Mouse (Mus musculus) liver, adult 2 months (tissue): ENCODE results near the gene Dmrta2. TPM values are rescaled to one million over a fixed set of nuclear protein-coding genes. Genes with fewer than 3 reads are reported as not detected.

Source experiments
- DNase-seq: peaks from one replicate; pipeline ENCODE4 v3.0.0-alpha.2; 2011; ENCODE audit warnings: low read depth, low spot score; ENCODE audit errors: extremely low read depth
- H3K27ac ChIP-seq: fragments of 200-500 bp; replicated peaks from 2 replicates; pipeline ENCODE4 v1.5.1; 2012; ENCODE audit warnings: low read depth, mild to moderate bottlenecking, control low read depth, inconsistent platforms, low read length; ENCODE audit not compliant: insufficient read depth
- H3K27me3 ChIP-seq: fragments of 200-500 bp; 2 replicates; pipeline ENCODE4 v1.6.1; 2012; ENCODE audit warnings: mild to moderate bottlenecking, moderate library complexity, low read length, inconsistent platforms; ENCODE audit not compliant: control insufficient read depth, insufficient read depth
- H3K36me3 ChIP-seq: fragments of 200-500 bp; 2 replicates; pipeline ENCODE4 v1.6.1; 2012; ENCODE audit warnings: low read length, inconsistent platforms; ENCODE audit not compliant: control insufficient read depth, insufficient read depth
- H3K4me1 ChIP-seq: fragments of 200-500 bp; 2 replicates; pipeline ENCODE4 v1.6.1; 2011; ENCODE audit warnings: low read length; ENCODE audit not compliant: control insufficient read depth, insufficient read depth
- H3K4me3 ChIP-seq: fragments of 200-500 bp; 2 replicates; pipeline ENCODE4 v1.5.1; 2011; ENCODE audit warnings: low read depth, mild to moderate bottlenecking, control low read depth, low read length, moderate library complexity; ENCODE audit not compliant: insufficient read depth
- H3K79me2 ChIP-seq: fragments of 200-500 bp; 2 replicates; pipeline ENCODE4 v1.6.1; 2012; ENCODE audit warnings: inconsistent platforms, mild to moderate bottlenecking, low read length, moderate library complexity; ENCODE audit not compliant: control insufficient read depth, insufficient read depth
- H3K9ac ChIP-seq: fragments of 200-500 bp; 2 replicates; pipeline ENCODE4 v1.6.1; 2012; ENCODE audit warnings: low read depth, mild to moderate bottlenecking, control low read depth, inconsistent platforms, low read length
- CTCF ChIP-seq: fragments of 200-500 bp; IDR thresholded peaks from 2 replicates; pipeline ENCODE4 v1.5.1; 2011; ENCODE audit warnings: low read depth, low read length, control low read depth
- POLR2A ChIP-seq: fragments of 200-500 bp; IDR thresholded peaks from 2 replicates; pipeline ENCODE4 v1.6.1; 2011; ENCODE audit warnings: low read length, control low read depth; ENCODE audit not compliant: insufficient read depth; ENCODE audit errors: extremely low read depth
- WGBS: fragments of 180-500 bp; shearing (Covaris S2); methylation state at CpG from one replicate; pipeline ENCODE4 v1.1.7; 2018; 5-methylcytosine and 5-hydroxymethylcytosine counted together
- polyA plus RNA-seq: library from polyadenylated mRNA; depleted of rRNA; stranded (reverse); fragments of >200 nt; gene quantifications from 2 replicates; pipeline ENCODE4 v1.2.3, GENCODE M21; 2012
- total RNA-seq: library from RNA; depleted of rRNA; stranded (reverse); fragments of >200 nt; gene quantifications from 2 replicates; pipeline ENCODE4 v1.2.3, GENCODE M21; 2014

Dmrta2 gene
- total and polyA plus RNA-seq, 2 experiments = 0.02 TPM; not detected in 1

DNA sequence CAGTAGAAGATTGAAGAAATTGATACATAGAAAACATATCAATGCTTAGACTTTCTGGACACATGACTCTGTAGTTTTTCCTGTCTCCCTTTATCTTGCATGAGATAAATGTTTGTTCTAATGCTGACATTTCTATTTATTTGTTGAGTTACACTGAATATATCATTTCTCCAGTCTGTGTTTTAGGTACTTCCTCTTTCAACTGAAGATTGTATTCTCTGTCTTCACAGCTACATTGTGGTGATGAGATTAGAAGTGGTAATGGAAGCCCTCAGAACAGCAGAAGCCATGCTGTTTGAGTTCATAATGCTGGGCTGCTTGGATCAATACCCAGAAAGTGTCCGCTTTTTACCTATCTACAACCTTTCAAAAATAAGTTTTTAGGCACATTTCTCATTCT is 32.3 kb upstream of the Dmrta2 start:
- no peak for TF ChIP-seq POLR2A
- no peak for TF ChIP-seq CTCF
- H3K9ac ChIP-seq = no peak overlapping the region
- WGBS = 100% methylated on average over 1 of the region's 1 CpGs
- H3K27me3 ChIP-seq = no peaks in the 10 kb centered on the region
- no peak for DNase-seq
- no peak overlapping the region for H3K4me3 ChIP-seq
- H3K79me2 ChIP-seq = no peaks in the 10 kb centered on the region
- peaks cover 8% of the 10 kb centered on the region for H3K36me3 ChIP-seq
- H3K27ac ChIP-seq = no peak overlapping the region
- H3K4me1 ChIP-seq = no peaks in the 10 kb centered on the region

DNA sequence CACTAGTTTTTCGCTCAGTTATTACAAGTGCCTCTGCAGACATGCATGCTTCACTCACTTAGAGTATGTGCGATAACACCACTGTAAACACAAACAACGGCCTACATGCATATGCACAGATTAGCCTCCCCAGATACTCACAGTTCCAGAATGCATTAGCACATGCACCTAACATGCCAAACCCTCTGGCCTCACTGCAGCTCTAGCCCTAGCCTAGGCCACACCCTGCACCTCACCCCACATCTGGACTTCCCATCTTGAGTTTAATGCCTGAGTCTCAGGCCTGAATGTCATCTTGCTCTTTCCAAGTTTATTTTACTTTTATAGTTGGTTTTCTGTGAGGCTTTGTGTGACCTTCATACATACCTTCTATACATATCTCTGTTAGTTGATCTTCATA is 28.5 kb upstream of the Dmrta2 start:
- Histone ChIP-seq H3K4me3 (no peak overlapping the region), H3K4me1 (no peaks in the 10 kb centered on the region), H3K9ac (no peak overlapping the region), H3K36me3 (peaks cover 14% of the 10 kb centered on the region), H3K79me2 (no peaks in the 10 kb centered on the region), H3K27ac (no peak overlapping the region), H3K27me3 (no peaks in the 10 kb centered on the region)
- WGBS = 98% methylated on average over 3 of the region's 3 CpGs
- no peak for TF ChIP-seq CTCF
- TF ChIP-seq POLR2A = no peak
- DNase-seq = no peak

DNA sequence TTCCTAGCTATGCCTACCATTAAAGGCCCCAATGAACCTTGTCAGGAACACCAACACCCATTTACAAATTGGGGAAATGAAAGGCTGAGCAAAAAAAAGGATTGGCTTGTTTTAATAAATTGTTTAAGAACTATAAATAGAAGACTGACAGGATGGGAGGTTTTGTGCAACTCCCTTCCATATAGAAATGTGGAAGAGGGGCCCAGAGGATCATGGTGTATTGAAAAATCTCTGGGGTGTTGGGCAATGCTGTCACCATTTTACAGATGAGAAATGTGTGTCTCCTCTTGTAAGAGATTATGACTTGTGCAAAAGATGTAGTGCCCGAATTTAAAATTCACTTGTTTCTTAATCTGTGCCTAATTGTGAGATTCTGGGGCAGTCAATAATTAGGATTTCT is 24.3 kb upstream of the Dmrta2 start:
- DNase-seq = no peak
- WGBS = 90% methylated on average over 1 of the region's 1 CpGs
- no peaks in the 10 kb centered on the region for H3K27me3 ChIP-seq
- H3K36me3 ChIP-seq = peaks cover 6% of the 10 kb centered on the region; the same call in 1 of the 2 replicates
- no peaks in the 10 kb centered on the region for H3K4me1 ChIP-seq
- TF ChIP-seq POLR2A (no peak), CTCF (no peak)
- no peak overlapping the region for H3K9ac ChIP-seq
- no peaks in the 10 kb centered on the region for H3K79me2 ChIP-seq
- H3K27ac ChIP-seq = no peak overlapping the region
- H3K4me3 ChIP-seq = no peak overlapping the region

DNA sequence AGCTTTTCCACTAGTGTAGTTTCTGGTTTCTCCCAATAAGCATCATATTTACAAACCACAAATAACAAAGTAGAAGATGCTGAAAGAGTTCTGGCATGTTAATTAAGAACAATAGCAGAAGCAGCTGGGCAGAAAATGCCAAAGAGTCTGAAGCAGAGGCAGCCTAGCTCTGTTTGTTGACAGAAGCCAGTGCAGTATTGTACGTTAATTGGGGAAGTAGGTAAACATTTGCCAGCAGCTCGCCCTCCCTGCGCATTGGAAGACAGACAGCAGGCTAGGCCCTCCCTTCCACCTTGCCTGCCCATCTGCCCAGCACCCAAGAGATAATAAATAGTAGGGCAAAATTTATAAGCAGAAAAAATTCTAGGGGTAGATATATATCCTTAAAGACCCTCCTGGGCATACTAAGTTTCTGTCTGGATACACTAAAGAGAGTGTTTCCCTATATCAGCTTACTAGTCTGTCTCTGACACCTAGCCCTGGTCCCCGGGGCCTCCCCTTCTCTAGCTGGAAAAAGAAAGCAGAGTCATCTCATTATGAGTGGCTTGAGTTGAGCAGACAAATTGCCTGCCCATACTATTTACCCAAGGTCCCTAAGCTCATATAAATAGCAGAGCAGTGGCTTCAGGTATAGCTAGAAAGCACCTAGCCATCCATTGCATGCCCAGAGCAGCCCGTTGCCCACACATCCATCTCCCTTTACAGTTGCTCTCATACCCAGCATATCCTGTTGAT is 17.5 kb upstream of the Dmrta2 start:
- TF ChIP-seq POLR2A (no peak), CTCF (no peak)
- DNase-seq = no peak
- Histone ChIP-seq H3K4me3 (no peak overlapping the region), H3K79me2 (no peaks in the 10 kb centered on the region), H3K4me1 (no peaks in the 10 kb centered on the region), H3K36me3 (peaks cover 15% of the 10 kb centered on the region), H3K9ac (no peak overlapping the region), H3K27me3 (no peaks in the 10 kb centered on the region), H3K27ac (no peak overlapping the region)
- 80% methylated on average over 5 of the region's 5 CpGs for WGBS

DNA sequence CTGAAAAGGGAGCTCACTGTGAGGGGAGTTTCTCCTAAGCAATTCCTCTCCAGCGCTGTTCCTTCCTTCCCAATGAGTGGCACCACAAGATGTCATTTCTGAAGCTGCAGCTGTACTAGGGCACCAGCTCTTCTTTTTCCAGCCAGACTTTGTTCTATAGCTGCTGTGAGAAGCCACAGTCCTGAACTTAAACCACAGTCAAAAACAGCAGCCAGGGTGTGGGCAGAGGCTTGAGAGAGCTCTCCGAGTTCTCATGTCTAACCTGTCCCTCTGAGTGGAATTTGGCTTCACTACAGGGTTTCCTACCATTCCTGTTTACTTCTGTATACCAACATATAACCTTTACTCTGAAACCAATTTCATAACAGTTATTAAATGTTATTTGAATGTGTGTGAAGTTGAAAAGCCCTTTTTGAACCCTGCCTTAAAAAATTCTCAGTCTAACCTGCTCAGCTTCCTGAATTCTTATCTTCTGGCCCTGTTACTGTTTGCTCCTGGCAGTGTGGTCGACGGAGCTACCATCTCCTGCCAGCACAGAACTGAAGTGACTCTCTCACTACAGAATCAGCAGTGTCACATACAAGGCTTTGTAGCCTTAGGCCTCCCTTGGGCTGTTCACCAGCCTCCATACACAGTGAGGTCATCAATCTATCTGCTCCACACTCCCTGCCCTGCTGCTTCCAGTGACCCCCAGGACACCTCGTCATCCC is 14.1 kb upstream of the Dmrta2 start:
- no peaks in the 10 kb centered on the region for H3K79me2 ChIP-seq
- DNase-seq = no peak
- TF ChIP-seq POLR2A (no peak), CTCF (no peak)
- no peaks in the 10 kb centered on the region for H3K4me1 ChIP-seq
- 69% methylated on average over 5 of the region's 5 CpGs for WGBS
- H3K36me3 ChIP-seq = peaks cover 15% of the 10 kb centered on the region
- H3K27me3 ChIP-seq = no peaks in the 10 kb centered on the region
- no peak overlapping the region for H3K9ac ChIP-seq
- H3K27ac ChIP-seq = no peak overlapping the region
- H3K4me3 ChIP-seq = no peak overlapping the region

DNA sequence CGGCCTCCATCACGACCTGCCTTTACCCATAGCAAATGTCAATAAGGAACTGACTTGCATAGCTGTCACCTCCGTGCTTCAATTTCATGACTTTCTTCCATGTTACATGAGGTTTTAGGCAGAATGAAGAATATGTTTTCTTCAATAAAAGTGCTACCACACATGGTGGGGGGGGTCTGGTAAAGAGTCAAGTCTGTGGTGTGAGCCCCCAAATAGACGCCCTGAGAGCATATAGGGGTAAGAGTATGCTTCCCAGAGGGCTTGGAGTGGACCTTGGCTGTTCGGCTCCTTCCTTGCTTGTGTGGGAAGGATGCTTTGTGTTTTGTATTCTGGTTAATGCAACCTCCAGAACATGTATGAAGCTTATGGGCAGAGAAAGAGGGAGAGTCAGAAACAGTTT is 8.3 kb upstream of the Dmrta2 start:
- 91% methylated on average over 5 of the region's 5 CpGs for whole genome bisulfite sequencing
- no peak for DNase-seq
- Histone ChIP-seq H3K27ac (no peak overlapping the region), H3K4me3 (no peak overlapping the region), H3K9ac (no peak overlapping the region), H3K79me2 (no peaks in the 10 kb centered on the region), H3K27me3 (no peaks in the 10 kb centered on the region; the same call in 1 of the 2 replicates), H3K36me3 (no peaks in the 10 kb centered on the region), H3K4me1 (no peaks in the 10 kb centered on the region)
- TF ChIP-seq CTCF = no peak
- TF ChIP-seq POLR2A = no peak
